Mouse (Mus musculus): ENCODE results near the gene Hist1h1a.

DNA sequence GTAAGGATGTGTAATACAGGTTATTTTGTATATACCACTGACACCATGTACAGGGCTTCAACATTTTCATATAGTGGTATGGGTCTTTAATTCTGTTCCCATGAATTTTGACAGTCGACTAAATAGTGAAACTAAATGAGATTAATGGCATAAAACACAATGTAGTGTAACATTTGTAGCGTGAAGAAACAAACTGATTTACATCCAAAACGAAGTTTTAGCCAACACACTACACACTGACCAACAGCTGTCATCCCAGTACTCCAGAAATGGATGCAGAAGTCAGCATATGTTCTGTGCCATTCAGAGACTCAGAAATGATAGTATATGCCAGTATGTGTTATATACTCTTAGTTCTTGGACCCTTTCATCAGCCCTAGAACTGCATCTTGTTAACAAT is 5.5 kb upstream of the Hist1h1a start:
- TF ChIP-seq POLR2A (IDR thresholded peaks at IDR 0.05; ENCODE audit: low read depth, low read length): no peak
- TF ChIP-seq CTCF (conservative IDR thresholded peaks at IDR 0.05; ENCODE audit: insufficient read depth, insufficient read length, low read depth, low read length): no peak

Data from kidney, adult 2 months (tissue).